Mouse (Mus musculus) lung, embryonic 14.5 days (tissue): Measurements from ENCODE around the gene Nrxn3. TPM values are rescaled to one million over a fixed set of nuclear protein-coding genes. Genes with fewer than 3 reads are reported as not detected.

ENCODE experiments used
- ATAC-seq: fragments of 200-750 bp; cut with Nextera tagmentation; 2 replicates; pipeline ENCODE4 v1.8.0; 2017; ENCODE audit warnings: mild to moderate bottlenecking, moderate TSS enrichment, moderate library complexity; ENCODE audit not compliant: insufficient read depth
- DNase-seq: peaks from one replicate; pipeline ENCODE4 v3.0.0-alpha.2; 2015
- H3K27ac ChIP-seq: fragments of 300-500 bp; sonication (generic); 2 replicates; pipeline ENCODE4 v1.5.1; 2014; ENCODE audit warnings: low read depth, mild to moderate bottlenecking, moderate library complexity
- H3K27me3 ChIP-seq: fragments of 300-500 bp; sonication (generic); 2 replicates; pipeline ENCODE4 v1.6.1; 2014; ENCODE audit warnings: low read length, control low read depth; ENCODE audit not compliant: insufficient read depth
- H3K36me3 ChIP-seq: fragments of 300-500 bp; sonication (generic); 2 replicates; pipeline ENCODE4 v1.6.1; 2014; ENCODE audit warnings: control low read depth; ENCODE audit not compliant: insufficient read depth
- H3K4me1 ChIP-seq: fragments of 300-500 bp; sonication (generic); 2 replicates; pipeline ENCODE4 v1.6.1; 2014; ENCODE audit warnings: antibody characterized with exemption, control low read depth; ENCODE audit not compliant: insufficient read depth
- H3K4me2 ChIP-seq: fragments of 300-500 bp; sonication (generic); 2 replicates; pipeline ENCODE4 v1.6.1; 2014; ENCODE audit warnings: mild to moderate bottlenecking
- H3K4me3 ChIP-seq: fragments of 300-500 bp; sonication (generic); 2 replicates; pipeline ENCODE4 v1.5.1; 2014; ENCODE audit warnings: low read depth, low read length
- H3K9ac ChIP-seq: fragments of 300-500 bp; sonication (generic); 2 replicates; pipeline ENCODE4 v1.6.1; 2014
- H3K9me3 ChIP-seq: fragments of 300-500 bp; sonication (generic); 2 replicates; pipeline ENCODE4 v1.6.1; 2016; ENCODE audit warnings: low read depth, low read length, control low read depth
- CTCF ChIP-seq: IDR thresholded peaks from 2 replicates; pipeline ENCODE4 v1.5.1; 2016; ENCODE audit warnings: antibody characterized with exemption, low read depth
- WGBS: fragments of 180-500 bp; shearing (Covaris S2); extraction: QIAGEN DNeasy Blood & Tissue Kit; methylation state at CpG from one replicate; pipeline ENCODE4 v1.1.7; 2014; 5-methylcytosine and 5-hydroxymethylcytosine counted together
- polyA plus RNA-seq: library from polyadenylated mRNA; unstranded; fragments of >200 nt; fragmentation: Nextera tagmentation; extraction: Ambion mirVana; gene quantifications from 2 replicates; pipeline ENCODE4 v1.2.1, GENCODE M21; 2014

Gene Nrxn3
- polyA plus RNA-seq, 1 experiment from 2014 or later, result 3.9 TPM

- Histone ChIP-seq H3K4me1 (no peaks in the 10 kb centered on the region), H3K4me2 (no peak overlapping the region), H3K27ac (no peak overlapping the region), H3K4me3 (no peak overlapping the region), H3K27me3 (no peaks in the 10 kb centered on the region), H3K9me3 (no peaks in the 10 kb centered on the region), H3K36me3 (no peaks in the 10 kb centered on the region), H3K9ac (no peak overlapping the region)
- TF ChIP-seq CTCF, result no peak
- no peak for ATAC-seq
- WGBS, result 90% methylated on average over 1 of the region's 1 CpGs
- no peak for DNase-seq
Measured at GRCm38 (mm10) chr12:88960817-88961216, 238.1 kb downstream of the Nrxn3 start.

DNA sequence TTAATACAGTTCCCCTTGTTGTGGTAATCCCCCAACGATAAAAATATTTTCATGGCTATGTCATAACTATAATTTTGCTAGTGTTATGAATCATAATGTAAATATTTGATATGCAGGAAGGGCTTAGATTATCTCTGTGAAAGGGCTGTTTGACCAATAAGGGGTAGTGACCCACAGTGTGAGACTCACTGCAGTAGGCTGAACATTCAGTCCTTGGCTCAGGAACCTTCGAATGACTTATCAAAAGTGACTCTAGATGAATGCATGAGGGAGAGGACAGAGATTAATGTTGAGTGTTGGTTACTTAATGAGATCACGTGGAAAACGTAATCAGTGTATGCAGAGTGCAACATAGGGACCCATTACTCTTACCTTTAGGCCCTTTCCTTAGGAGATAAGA is 243.7 kb downstream of the Nrxn3 start:
- no peak for TF ChIP-seq CTCF
- Histone ChIP-seq H3K4me1 (no peaks in the 10 kb centered on the region), H3K36me3 (no peaks in the 10 kb centered on the region), H3K4me2 (no peak overlapping the region), H3K9ac (no peak overlapping the region), H3K4me3 (no peak overlapping the region), H3K27ac (no peak overlapping the region), H3K27me3 (no peaks in the 10 kb centered on the region), H3K9me3 (no peaks in the 10 kb centered on the region)
- ATAC-seq (no peak), DNase-seq (no peak)
- WGBS, result 54% methylated on average over 4 of the region's 4 CpGs

- no peak for DNase-seq
- WGBS, result 66% methylated on average over 2 of the region's 2 CpGs
Measured at GRCm38 (mm10) chr12:88976621-88977020, 253.9 kb downstream of the Nrxn3 start.

GRCm38 (mm10) chr12:88983688-88984330 is 261.1 kb downstream of the Nrxn3 start:
- 13% methylated on average over 10 of the region's 10 CpGs for WGBS
- TF ChIP-seq CTCF, result no peak
- Histone ChIP-seq H3K9me3 (no peaks in the 10 kb centered on the region), H3K9ac (no peak overlapping the region), H3K4me1 (peaks cover 15% of the 10 kb centered on the region), H3K4me3 (no peak overlapping the region), H3K4me2 (peak overlapping the region; percentile 23; the same call in 1 of the 2 replicates), H3K36me3 (no peaks in the 10 kb centered on the region), H3K27me3 (no peaks in the 10 kb centered on the region), H3K27ac (peak overlapping the region; percentile 61; the same call in 1 of the 2 replicates)
- DNase-seq (peak; percentile 51), ATAC-seq (peak; percentile 92)

More at GRCm38 (mm10) chr12:88976621-88977020, 253.9 kb downstream of the Nrxn3 start:
- TF ChIP-seq CTCF, result no peak
- Histone ChIP-seq H3K9ac (no peak overlapping the region), H3K4me3 (no peak overlapping the region), H3K9me3 (no peaks in the 10 kb centered on the region), H3K27ac (no peak overlapping the region), H3K36me3 (no peaks in the 10 kb centered on the region), H3K4me1 (no peaks in the 10 kb centered on the region), H3K4me2 (no peak overlapping the region), H3K27me3 (no peaks in the 10 kb centered on the region)
- no peak for ATAC-seq

- Histone ChIP-seq H3K4me1 (peaks cover 15% of the 10 kb centered on the region), H3K4me2 (peak overlapping the region; percentile 23; the same call in 1 of the 2 replicates), H3K9me3 (no peaks in the 10 kb centered on the region), H3K36me3 (no peaks in the 10 kb centered on the region), H3K9ac (no peak overlapping the region), H3K4me3 (no peak overlapping the region), H3K27ac (peak overlapping the region; percentile 69), H3K27me3 (no peaks in the 10 kb centered on the region)
- WGBS, result 8% methylated on average over 8 of the region's 8 CpGs
- ATAC-seq, result peak; percentile 84
- no peak for TF ChIP-seq CTCF
- DNase-seq, result no peak
Measured at GRCm38 (mm10) chr12:88984375-88984774, 261.7 kb downstream of the Nrxn3 start.

- H3K9ac ChIP-seq, result no peak overlapping the region
- 30% methylated on average over 5 of the region's 5 CpGs for WGBS
Measured at GRCm38 (mm10) chr12:88984804-88985203, 262.1 kb downstream of the Nrxn3 start.

DNA sequence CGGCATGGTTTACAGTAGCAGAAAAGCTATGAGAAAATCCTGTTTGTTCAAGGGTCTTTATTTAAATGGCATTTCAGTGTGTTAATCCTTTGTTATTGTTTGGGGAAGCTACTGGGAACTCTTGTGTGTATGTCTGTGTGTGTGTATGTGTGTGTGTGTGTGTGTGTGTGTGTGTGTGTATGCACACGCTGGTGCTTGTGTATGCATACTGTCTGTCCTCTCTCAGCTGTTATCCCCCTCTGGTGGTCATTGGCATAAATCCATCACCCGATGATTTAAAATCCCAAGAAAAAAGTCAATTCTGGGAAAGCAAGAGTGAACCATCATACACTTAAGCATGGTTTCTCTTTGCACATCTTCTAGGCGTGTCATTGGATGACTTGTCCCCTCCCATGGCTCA is 264.4 kb downstream of the Nrxn3 start:
- peak; percentile 26 for DNase-seq
- peak; percentile 58 for TF ChIP-seq CTCF
- ATAC-seq, result no peak

More at GRCm38 (mm10) chr12:88984804-88985203, 262.1 kb downstream of the Nrxn3 start:
- Histone ChIP-seq H3K27me3 (no peaks in the 10 kb centered on the region), H3K4me3 (no peak overlapping the region), H3K4me1 (peaks cover 15% of the 10 kb centered on the region), H3K27ac (peak overlapping the region; percentile 69), H3K4me2 (peak overlapping the region; percentile 23; the same call in 1 of the 2 replicates), H3K9me3 (no peaks in the 10 kb centered on the region), H3K36me3 (no peaks in the 10 kb centered on the region)
- DNase-seq (peak; percentile 20), ATAC-seq (no peak; the same call in 1 of the 2 replicates)
- TF ChIP-seq CTCF, result no peak

More for the DNA sequence above, 264.4 kb downstream of the Nrxn3 start:
- 40% methylated on average over 4 of the region's 4 CpGs for WGBS
- H3K4me3 ChIP-seq, result no peak overlapping the region
- H3K9me3 ChIP-seq, result no peaks in the 10 kb centered on the region
- H3K9ac ChIP-seq, result no peak overlapping the region
- H3K27ac ChIP-seq, result no peak overlapping the region
- no peaks in the 10 kb centered on the region for H3K36me3 ChIP-seq
- no peaks in the 10 kb centered on the region for H3K27me3 ChIP-seq
- peaks cover 15% of the 10 kb centered on the region for H3K4me1 ChIP-seq
- no peak overlapping the region for H3K4me2 ChIP-seq
